Mouse (Mus musculus) CH12.LX (cell line): ENCODE data around the gene Mrpl14. TPM values are rescaled to one million over a fixed set of nuclear protein-coding genes. Genes with fewer than 3 reads are reported as not detected.

Experiments used
- DNase-seq: peaks from one replicate; pipeline ENCODE4 v3.0.0-alpha.2; 2013; ENCODE audit errors: extremely low read depth
- H3K27ac ChIP-seq: 2 replicates; pipeline ENCODE4 v1.5.1; 2012; ENCODE audit warnings: low read depth, mild to moderate bottlenecking, control low read depth, moderate library complexity; ENCODE audit not compliant: insufficient read depth
- H3K27me3 ChIP-seq: replicated peaks from 2 replicates; pipeline ENCODE3; 2012; ENCODE audit warnings: inconsistent platforms
- H3K36me3 ChIP-seq, 2 experiments: replicated peaks in 1 of 2; 2 replicates each; pipeline versions ENCODE3 to v1.6.1; 2012; ENCODE audit warnings: inconsistent platforms in 1 of 2, low read length in 1 of 2, mild to moderate bottlenecking in 1 of 2, mixed read lengths in 1 of 2, moderate library complexity in 1 of 2; ENCODE audit not compliant: control insufficient read depth in 1 of 2, insufficient read depth in 1 of 2
- H3K4me1 ChIP-seq, 2 experiments: 2 replicates each; pipeline ENCODE4 v1.6.1; 2012; ENCODE audit warnings: inconsistent platforms in 1 of 2, moderate library complexity in 1 of 2; ENCODE audit not compliant: insufficient read depth in 2 of 2, control insufficient read depth in 1 of 2
- H3K4me2 ChIP-seq: 2 replicates; pipeline ENCODE4 v1.6.1; 2012; ENCODE audit warnings: low read depth, mild to moderate bottlenecking, control low read depth; ENCODE audit not compliant: poor library complexity, insufficient read depth, severe bottlenecking
- H3K4me3 ChIP-seq, 3 experiments: fragments of 150-350 bp in 1 of 3; sonication (generic) in 1 of 3; replicated peaks in 1 of 3; 2 replicates each; pipeline versions ENCODE3 to v1.5.1; 2011 to 2012; ENCODE audit warnings: low read depth in 2 of 3, low read length in 2 of 3, mild to moderate bottlenecking in 2 of 3, moderate library complexity in 2 of 3, control low read depth in 1 of 3, improper control_type of control experiment in 1 of 3, inconsistent platforms in 1 of 3, mixed read lengths in 1 of 3; ENCODE audit not compliant: poor library complexity in 1 of 3
- H3K79me2 ChIP-seq: replicated peaks from 2 replicates; pipeline ENCODE4 v1.6.1; 2012; ENCODE audit warnings: mild to moderate bottlenecking, moderate library complexity; ENCODE audit not compliant: control insufficient read depth, poor library complexity, insufficient read depth, severe bottlenecking; ENCODE audit errors: extremely low read depth
- H3K9ac ChIP-seq: 2 replicates; pipeline ENCODE4 v1.6.1; 2012; ENCODE audit warnings: low read depth, mild to moderate bottlenecking, control low read depth, moderate library complexity; ENCODE audit not compliant: insufficient read depth
- H3K9me3 ChIP-seq: replicated peaks from 2 replicates; pipeline ENCODE3; 2012; ENCODE audit warnings: low read length, inconsistent platforms, mixed read lengths
- CHD2 ChIP-seq: IDR thresholded peaks from 2 replicates; pipeline ENCODE4 v1.6.1; 2011; ENCODE audit warnings: low read length, improper control_type of control experiment
- CTCF ChIP-seq, 2 experiments: IDR thresholded peaks in 1 of 2; conservative IDR thresholded peaks in 1 of 2; 2 replicates each; pipeline ENCODE4 v1.5.1; 2011 to 2012; ENCODE audit warnings: low read depth in 2 of 2, low read length in 2 of 2, improper control_type of control experiment in 1 of 2, inconsistent platforms in 1 of 2, mild to moderate bottlenecking in 1 of 2, moderate library complexity in 1 of 2
- E2F4 ChIP-seq: IDR thresholded peaks from 2 replicates; pipeline ENCODE4 v1.6.1; 2011; ENCODE audit warnings: low read depth, low read length, improper control_type of control experiment; ENCODE audit not compliant: insufficient replicate concordance
- ELF1 ChIP-seq: IDR thresholded peaks from 2 replicates; pipeline ENCODE4 v1.6.1; 2014; ENCODE audit warnings: low read depth, mild to moderate bottlenecking, inconsistent platforms, low read length, improper control_type of control experiment
- JUN ChIP-seq: IDR thresholded peaks from 2 replicates; pipeline ENCODE4 v1.6.1; 2011; ENCODE audit warnings: low read depth, mild to moderate bottlenecking, low read length, improper control_type of control experiment, moderate library complexity; ENCODE audit not compliant: insufficient read depth
- MAFK ChIP-seq: IDR thresholded peaks from 2 replicates; pipeline ENCODE4 v1.6.1; 2011; ENCODE audit warnings: low read length, improper control_type of control experiment; ENCODE audit not compliant: insufficient replicate concordance
- MAX ChIP-seq: IDR thresholded peaks from 2 replicates; pipeline ENCODE4 v1.6.1; 2011; ENCODE audit warnings: low read length, improper control_type of control experiment
- MAZ ChIP-seq: IDR thresholded peaks from 2 replicates; pipeline ENCODE4 v1.6.1; 2012; ENCODE audit warnings: low read depth, mild to moderate bottlenecking, inconsistent platforms, low read length, improper control_type of control experiment, moderate library complexity
- MEF2A ChIP-seq: IDR thresholded peaks from 2 replicates; pipeline ENCODE4 v1.6.1; 2014; ENCODE audit warnings: low read depth, mild to moderate bottlenecking, inconsistent platforms, low read length, improper control_type of control experiment, borderline replicate concordance
- NRF1 ChIP-seq: IDR thresholded peaks from 2 replicates; pipeline ENCODE4 v1.6.1; 2014; ENCODE audit warnings: low read depth, mild to moderate bottlenecking, inconsistent platforms, low read length, improper control_type of control experiment, moderate library complexity
- PAX5 ChIP-seq: IDR thresholded peaks from 2 replicates; pipeline ENCODE4 v1.6.1; 2012; ENCODE audit warnings: low read length, inconsistent platforms, mixed read lengths
- POLR2A ChIP-seq: IDR thresholded peaks from 2 replicates; pipeline ENCODE4 v1.6.1; 2011; ENCODE audit warnings: low read depth, mild to moderate bottlenecking, improper control_type of control experiment, low read length
- POLR2AphosphoS2 ChIP-seq: IDR thresholded peaks from 2 replicates; pipeline ENCODE4 v1.6.1; 2011; ENCODE audit warnings: low read depth, low read length, improper control_type of control experiment
- RAD21 ChIP-seq: IDR thresholded peaks from 2 replicates; pipeline ENCODE4 v1.6.1; 2011; ENCODE audit warnings: low read depth, mild to moderate bottlenecking, low read length, improper control_type of control experiment, moderate library complexity
- RCOR1 ChIP-seq: conservative IDR thresholded peaks from 2 replicates; pipeline ENCODE4 v1.6.1; 2012; ENCODE audit warnings: low read depth, mild to moderate bottlenecking, inconsistent platforms, low read length, improper control_type of control experiment
- SMC3 ChIP-seq: IDR thresholded peaks from 2 replicates; pipeline ENCODE4 v1.6.1; 2011; ENCODE audit warnings: low read depth, low read length, improper control_type of control experiment
- TCF12 ChIP-seq: IDR thresholded peaks from 2 replicates; pipeline ENCODE4 v1.6.1; 2014; ENCODE audit warnings: low read depth, mild to moderate bottlenecking, inconsistent platforms, low read length, improper control_type of control experiment
- UBTF ChIP-seq: IDR thresholded peaks from 2 replicates; pipeline ENCODE4 v1.6.1; 2012; ENCODE audit warnings: low read depth, mild to moderate bottlenecking, inconsistent platforms, low read length, improper control_type of control experiment, moderate library complexity
- USF1 ChIP-seq: IDR thresholded peaks from 2 replicates; pipeline ENCODE4 v1.6.1; 2014; ENCODE audit warnings: low read depth, mild to moderate bottlenecking, inconsistent platforms, low read length, improper control_type of control experiment
- USF2 ChIP-seq: conservative IDR thresholded peaks from 2 replicates; pipeline ENCODE4 v1.6.1; 2011; ENCODE audit warnings: low read depth, low read length, improper control_type of control experiment
- ZC3H11A ChIP-seq: IDR thresholded peaks from 2 replicates; pipeline ENCODE4 v1.6.1; 2012; ENCODE audit warnings: low read depth, mild to moderate bottlenecking, inconsistent platforms, low read length, improper control_type of control experiment
- ZKSCAN1 ChIP-seq: IDR thresholded peaks from 2 replicates; pipeline ENCODE4 v1.6.1; 2012; ENCODE audit warnings: low read depth, inconsistent platforms, low read length, improper control_type of control experiment, borderline replicate concordance
- ZMIZ1 ChIP-seq: IDR thresholded peaks from 2 replicates; pipeline ENCODE4 v1.6.1; 2012; ENCODE audit warnings: low read depth, mild to moderate bottlenecking, inconsistent platforms, low read length, improper control_type of control experiment
- dilution Hi-C: fragments of 300-500 bp; cut with MboI; formaldehyde crosslinking; loops from 2 replicates; pipeline ENCODE4 v1.14.3; 2020; ENCODE audit warnings: low sequenced_read_pairs; ENCODE audit not compliant: extremely low pct_unique_long_range_greater_than_20kb, extremely low pct_ligation_motif_present
- in situ Hi-C: fragments of 300-500 bp; cut with MboI; formaldehyde crosslinking; loops from 3 replicates; pipeline ENCODE4 v1.14.3; 2019; ENCODE audit warnings: low sequenced_read_pairs, low pct_ligation_motif_present, low pct_unique_long_range_greater_than_20kb, mixed read lengths
- polyA plus RNA-seq: library from polyadenylated mRNA; unstranded; fragments of >175 nt; gene quantifications from 2 replicates; pipeline ENCODE4 v1.2.1, GENCODE M21; 2012; ENCODE audit warnings: low read depth; ENCODE audit not compliant: insufficient read length
- total RNA-seq, 2 experiments: library from RNA; depleted of rRNA; stranded (reverse); fragments of 300-350 nt in 1 of 2; fragments of >200 nt in 1 of 2; gene quantifications; 2 replicates each; pipeline ENCODE4 v1.2.3; 2012 to 2014

Gene Mrpl14
- total and polyA plus RNA-seq, 3 experiments, result 46.1 to 62.5 (median 56.9) TPM

DNA sequence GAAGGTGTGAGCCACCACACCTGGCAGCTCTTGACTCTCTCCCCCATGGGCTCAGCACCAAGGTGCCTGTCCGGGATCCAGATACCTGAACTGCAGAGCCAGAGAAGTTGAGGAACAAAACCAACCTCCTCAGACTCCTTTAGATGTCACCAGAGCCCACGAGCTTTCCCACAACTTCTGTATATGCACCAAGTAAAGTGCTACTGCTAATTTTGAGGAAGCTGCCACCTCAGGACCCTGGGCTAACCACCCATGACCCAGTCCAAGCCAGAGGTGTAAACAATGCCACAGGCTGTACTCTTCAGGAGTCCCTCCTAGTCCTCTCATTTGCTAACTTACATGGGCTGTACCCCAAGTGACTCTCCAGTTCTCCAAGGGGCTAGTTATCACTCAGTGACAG lies 13.5 kb upstream of the Mrpl14 start:
- Histone ChIP-seq H3K9ac (no peak overlapping the region), H3K79me2 (no peaks in the 10 kb centered on the region), H3K36me3 (peaks cover 5 to 72% of the 10 kb centered on the region in 2 experiments), H3K4me1 (peaks cover 0 to under 1% of the 10 kb centered on the region in 2 experiments; a peak in 3 of 4 replicates), H3K27me3 (no peaks in the 10 kb centered on the region), H3K4me2 (no peak overlapping the region), H3K27ac (no peak overlapping the region), H3K4me3 (no peak overlapping the region), H3K9me3 (no peaks in the 10 kb centered on the region)
- dilution Hi-C loops, result no loop called here
- no peak for DNase-seq
- TF ChIP-seq USF1 (no peak), CTCF (conservative IDR thresholded peaks at IDR 0.05 in 1 of 2, IDR thresholded peaks at IDR 0.05 in 1 of 2; ENCODE audit: low read depth in 2 of 2, low read length in 2 of 2) (no peak), POLR2AphosphoS2 (no peak), MAFK (no peak), CHD2 (no peak), ZC3H11A (no peak), PAX5 (no peak), MEF2A (no peak), E2F4 (no peak), ZMIZ1 (no peak)
- in situ Hi-C loops, result loop anchor here (5.0 to 25.0 kb wide), 2 partner anchors 45 to 185 kb away; partner anchors contain the start of gene Spats1

- Histone ChIP-seq H3K9ac (no peak overlapping the region), H3K27me3 (no peaks in the 10 kb centered on the region), H3K27ac (no peak overlapping the region), H3K79me2 (no peaks in the 10 kb centered on the region), H3K4me2 (0 out of 2 replicates have a peak overlapping the region, but pooled peaks have one; percentile 18), H3K4me1 (peaks cover 9 to 25% of the 10 kb centered on the region in 2 experiments), H3K4me3 (no peak overlapping the region), H3K9me3 (peaks cover 3% of the 10 kb centered on the region), H3K36me3 (peaks cover 5 to 49% of the 10 kb centered on the region in 2 experiments)
- dilution Hi-C loops (no loop called here), in situ Hi-C loops (no loop called here)
- DNase-seq, result peak; percentile 51
- no peak for TF ChIP-seq NRF1
- TF ChIP-seq UBTF, result no peak
- TF ChIP-seq CTCF (conservative IDR thresholded peaks at IDR 0.05 in 1 of 2, IDR thresholded peaks at IDR 0.05 in 1 of 2; ENCODE audit: low read depth in 2 of 2, low read length in 2 of 2), result peak; percentile 80 to 86
- TF ChIP-seq ZKSCAN1, result no peak
- no peak for TF ChIP-seq JUN
- TF ChIP-seq ZC3H11A, result no peak
- TF ChIP-seq RAD21, result peak; percentile 34
- TF ChIP-seq RCOR1, result no peak
- TF ChIP-seq PAX5, result no peak
- no peak for TF ChIP-seq POLR2A
- no peak for TF ChIP-seq MEF2A
- no peak for TF ChIP-seq E2F4
- TF ChIP-seq SMC3, result peak; percentile 78
- no peak for TF ChIP-seq ELF1
- TF ChIP-seq USF2, result no peak
- TF ChIP-seq MAX, result no peak
- no peak for TF ChIP-seq USF1
- no peak for TF ChIP-seq TCF12
- no peak for TF ChIP-seq ZMIZ1
- no peak for TF ChIP-seq MAZ
Measured at GRCm38 (mm10) chr17:45678106-45678505, 8.0 kb upstream of the Mrpl14 start.
